Comparison of ENCODE assay signal across 9 mouse cellular contexts in genomic region chr8:119927422-119928092, GRCm38 (mm10). TPM values are rescaled to one million over a fixed set of nuclear protein-coding genes. Genes with fewer than 3 reads are reported as not detected.
A peak's percentile ranks its signal among the peaks of the same experiment; 100 is the strongest.
DNase-seq lines count a peak whose midpoint lies in the region; ATAC-seq lines count a peak whose summit lies in the region.
"Had no signal": no experiment of that assay in that cellular context is flagged by ENCODE, and none has a peak within 500 bp of the region (broad histone marks: within the 10 kb centered on the region; RNA-seq: fewer than 3 reads in every experiment).

No protein-coding gene starts in this region.

- ATAC-seq in erythroblast, adult 5-6 weeks (replicated peaks; ENCODE audit: low FRiP score, poor library complexity, severe bottlenecking) = peak; percentile 87

- DNase-seq in adrenal gland, postnatal 10 days = peak; percentile 62
- no peak for DNase-seq in adrenal gland, adult 18-20 months (ENCODE audit: low spot score in 2 of 2)
- peak; percentile 46 for DNase-seq in urinary bladder, postnatal 14 days (ENCODE audit: low spot score)
- no peak for DNase-seq in urinary bladder, postnatal 36 days (ENCODE audit: low spot score in 2 of 2)
- DNase-seq in kidney, postnatal 25 days = peak; percentile 65 to 72
- peak; percentile 69 for DNase-seq in naive thymus-derived CD4-positive, alpha-beta T cell, adult 2 months (ENCODE audit: low read depth)
- no peak for DNase-seq in right cerebral cortex, postnatal 14 days

RNA-seq across cellular contexts. Expression of gene Gm20388, which starts 16.9 kb away (rescaled TPM):
- total RNA-seq in adrenal gland, postnatal 10 days (2021) = 1 to 10 TPM; 1.9 to 2.0 TPM
- total RNA-seq in adrenal gland, adult 18-20 months (2021) = 1 to 10 TPM; 1.3 to 8.5 TPM
- total RNA-seq in erythroblast, adult 5-6 weeks (2015; ENCODE audit: low replicate concordance) = 2.9 and 5.2 TPM in 2 replicates
- 0.28 and 7.8 TPM in 2 replicates for total RNA-seq in erythroblast, adult 5-6 weeks (2017; ENCODE audit: low replicate concordance)
- total RNA-seq: layer of hippocampus, postnatal 14 days had no signal

RNA-seq across cellular contexts. Expression of gene Usp10, which starts 17.4 kb away (rescaled TPM):
- total RNA-seq in adrenal gland, postnatal 10 days (2021) = 100 to 1,000 TPM in 1 of 2 experiments, 10 to 100 TPM in 1; 92.2 to 106 TPM
- total RNA-seq in adrenal gland, adult 18-20 months (2021) = 100 to 1,000 TPM; 114 to 127 TPM
- total RNA-seq in erythroblast, adult 5-6 weeks (2015; ENCODE audit: low replicate concordance) = 66.3 and 87.0 TPM in 2 replicates
- 59.7 and 83.1 TPM in 2 replicates for total RNA-seq in erythroblast, adult 5-6 weeks (2017; ENCODE audit: low replicate concordance)

Comparison
In these comparisons a context has a peak if more than half of its experiments do, and no peak if none do; other contexts are left out.
1. DNase-seq: peak in adrenal gland, postnatal 10 days (single experiment), urinary bladder, postnatal 14 days (single experiment), kidney, postnatal 25 days (2 of 2) and naive thymus-derived CD4-positive, alpha-beta T cell, adult 2 months (single experiment); none in adrenal gland, adult 18-20 months (0 of 2), urinary bladder, postnatal 36 days (0 of 2) and right cerebral cortex, postnatal 14 days (single experiment).